Mouse (Mus musculus): ENCODE results near the gene Ctrl.

Gene Ctrl

GRCm38 (mm10) chr8:105937496-105938305, 4.0 kb upstream of the Ctrl start:
- DNase-seq (ENCODE audit: low spot score): peak; percentile 71

GRCm38 (mm10) chr8:105936866-105937475, 3.3 kb upstream of the Ctrl start:
- peak; percentile 95 for DNase-seq (ENCODE audit: low spot score)

GRCm38 (mm10) chr8:105935863-105936603, 2.4 kb upstream of the Ctrl start:
- DNase-seq (ENCODE audit: low spot score): no peak

- no peak for DNase-seq (ENCODE audit: low spot score)
These were observed 1.4 kb upstream of the Ctrl start for GRCm38 (mm10) chr8:105935105-105935504.

- DNase-seq (ENCODE audit: low spot score): no peak
These were observed 1.1 kb downstream of the Ctrl start for GRCm38 (mm10) chr8:105932525-105932924.

GRCm38 (mm10) chr8:105931271-105931670, 2.4 kb downstream of the Ctrl start:
- no peak for DNase-seq (ENCODE audit: low spot score)

GRCm38 (mm10) chr8:105930602-105931001, 3.1 kb downstream of the Ctrl start:
- peak; percentile 86 for DNase-seq (ENCODE audit: low spot score)

GRCm38 (mm10) chr8:105925123-105925522, 8.5 kb downstream of the Ctrl start:
- DNase-seq (ENCODE audit: low spot score): no peak

- DNase-seq (ENCODE audit: low spot score): no peak
These were observed 14.3 kb downstream of the Ctrl start for GRCm38 (mm10) chr8:105919390-105919789.

- no peak for DNase-seq (ENCODE audit: low spot score)
These were observed 32.6 kb downstream of the Ctrl start for GRCm38 (mm10) chr8:105900941-105901616.

- peak; percentile 96 for DNase-seq (ENCODE audit: low spot score)
These were observed 33.3 kb downstream of the Ctrl start, which contains the start of gene Pskh1 for GRCm38 (mm10) chr8:105900180-105900940. Gene Pskh1 (plus strand): TSS chr8:105900441.

GRCm38 (mm10) chr8:105897801-105898480, 35.7 kb downstream of the Ctrl start:
- DNase-seq (ENCODE audit: low spot score): no peak

- DNase-seq (ENCODE audit: low spot score): peak; percentile 76
These were observed 40.3 kb downstream of the Ctrl start, which contains the start of gene Nrn1l for GRCm38 (mm10) chr8:105893339-105893738. Gene Nrn1l (plus strand): TSS chr8:105893567.

- DNase-seq (ENCODE audit: low spot score): peak; percentile 42
These were observed 41.2 kb downstream of the Ctrl start for GRCm38 (mm10) chr8:105892432-105892831.

GRCm38 (mm10) chr8:105890870-105891269, 42.8 kb downstream of the Ctrl start:
- DNase-seq (ENCODE audit: low spot score): peak; percentile 40

GRCm38 (mm10) chr8:105889756-105890465, 43.8 kb downstream of the Ctrl start:
- DNase-seq (ENCODE audit: low spot score): no peak
